Mouse (Mus musculus) bone marrow, adult 2 months (tissue): ENCODE measurements around the gene Nfatc2ip.

ENCODE experiments used
- CTCF ChIP-seq: fragments of 200-500 bp; IDR thresholded peaks from 2 replicates; pipeline ENCODE4 v1.5.1; 2011; ENCODE audit warnings: low read length, control low read depth; ENCODE audit not compliant: control insufficient read depth, insufficient read depth
- POLR2A ChIP-seq: fragments of 200-500 bp; IDR thresholded peaks from 2 replicates; pipeline ENCODE4 v1.6.1; 2011; ENCODE audit warnings: low read depth, mild to moderate bottlenecking, control low read depth, low read length, borderline replicate concordance; ENCODE audit not compliant: control insufficient read depth

DNA sequence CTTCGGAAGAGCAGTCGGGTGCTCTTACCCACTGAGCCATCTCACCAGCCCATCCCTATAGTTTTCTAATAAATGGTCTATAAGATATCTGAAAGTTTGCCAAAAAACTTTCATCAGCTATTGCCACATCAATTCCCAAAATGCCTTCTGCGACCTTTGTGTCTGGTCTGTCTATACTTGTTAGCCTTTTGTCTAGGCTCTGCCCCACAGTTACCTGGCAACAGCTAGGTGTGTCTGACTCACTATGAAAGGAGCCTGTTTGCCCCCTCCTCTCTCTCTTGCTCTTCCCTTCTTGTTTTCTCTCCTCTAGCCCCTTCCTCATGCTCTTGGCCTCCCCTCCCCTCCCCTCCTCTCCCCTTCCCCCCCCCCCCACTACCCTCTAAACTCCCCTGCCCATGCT lies 51.0 kb downstream of the Nfatc2ip start:
- TF ChIP-seq CTCF (no peak), POLR2A (no peak)
